Mouse (Mus musculus) cerebellum, adult 2 months (tissue): ENCODE data around the gene Nyap1.

ENCODE experiments used
- CTCF ChIP-seq: fragments of 200-500 bp; IDR thresholded peaks from 2 replicates; pipeline ENCODE4 v1.5.1; 2011; ENCODE audit warnings: low read depth, mild to moderate bottlenecking, control low read depth, low read length, moderate library complexity, borderline replicate concordance; ENCODE audit not compliant: insufficient read depth
- POLR2A ChIP-seq: fragments of 200-500 bp; IDR thresholded peaks from 2 replicates; pipeline ENCODE4 v1.6.1; 2011; ENCODE audit warnings: low read length, control low read depth, borderline replicate concordance; ENCODE audit not compliant: insufficient read depth

GRCm38 (mm10) chr5:137747326-137747961 is 6.0 kb upstream of the Nyap1 start:
- TF ChIP-seq POLR2A (no peak), CTCF (no peak)
